Mouse (Mus musculus) heart, embryonic 14.5 days (tissue): ENCODE measurements around the gene Slc36a2. TPM values are rescaled to one million over a fixed set of nuclear protein-coding genes. Genes with fewer than 3 reads are reported as not detected.
"Not testable (repeated sequence)": the region's sequence is repeated elsewhere in the genome, so short reads cannot be mapped to it uniquely, and the experiment has no call there.

Experiments
- ATAC-seq: fragments of 200-750 bp; cut with Nextera tagmentation; 2 replicates; pipeline ENCODE4 v1.8.0; 2017; ENCODE audit warnings: low read depth, moderate TSS enrichment; ENCODE audit not compliant: insufficient number of reproducible peaks, insufficient read depth, low FRiP score
- H3K27ac ChIP-seq, 2 experiments: fragments of 200-500 bp in 1 of 2; fragments of 300-500 bp in 1 of 2; sonication (generic) in 1 of 2; replicated peaks in 1 of 2; 2 replicates each; pipeline ENCODE4 v1.5.1; 2012 to 2014; ENCODE audit warnings: low read depth in 2 of 2, low read length in 2 of 2, control low read depth in 1 of 2, mild to moderate bottlenecking in 1 of 2, mixed read lengths in 1 of 2; ENCODE audit not compliant: control insufficient read depth in 1 of 2, insufficient read depth in 1 of 2
- H3K27me3 ChIP-seq: fragments of 300-500 bp; sonication (generic); 2 replicates; pipeline ENCODE4 v1.6.1; 2014; ENCODE audit warnings: mild to moderate bottlenecking, low read length, control low read depth; ENCODE audit not compliant: control insufficient read depth, insufficient read depth
- H3K36me3 ChIP-seq: fragments of 300-500 bp; sonication (generic); 2 replicates; pipeline ENCODE4 v1.6.1; 2014; ENCODE audit warnings: mild to moderate bottlenecking, control low read depth, low read length, mixed read lengths; ENCODE audit not compliant: control insufficient read depth, insufficient read depth
- H3K4me1 ChIP-seq, 2 experiments: fragments of 200-500 bp in 1 of 2; fragments of 300-500 bp in 1 of 2; sonication (generic) in 1 of 2; 2 replicates each; pipeline ENCODE4 v1.6.1; 2012 to 2014; ENCODE audit warnings: low read length in 2 of 2, control low read depth in 1 of 2, mixed read lengths in 1 of 2; ENCODE audit not compliant: control insufficient read depth in 2 of 2, insufficient read depth in 2 of 2
- H3K4me2 ChIP-seq: fragments of 300-500 bp; sonication (generic); 2 replicates; pipeline ENCODE4 v1.6.1; 2014; ENCODE audit warnings: mild to moderate bottlenecking, low read length
- H3K4me3 ChIP-seq, 2 experiments: fragments of 200-500 bp in 1 of 2; fragments of 300-500 bp in 1 of 2; sonication (generic) in 1 of 2; 2 replicates each; pipeline ENCODE4 v1.5.1; 2012 to 2014; ENCODE audit warnings: low read length in 2 of 2, mild to moderate bottlenecking in 2 of 2, control low read depth in 1 of 2, low read depth in 1 of 2, moderate library complexity in 1 of 2; ENCODE audit not compliant: control insufficient read depth in 1 of 2, insufficient read depth in 1 of 2
- H3K9ac ChIP-seq: fragments of 300-500 bp; sonication (generic); 2 replicates; pipeline ENCODE4 v1.6.1; 2014; ENCODE audit warnings: mild to moderate bottlenecking, low read length
- H3K9me3 ChIP-seq: fragments of 300-500 bp; sonication (generic); 2 replicates; pipeline ENCODE4 v1.6.1; 2016; ENCODE audit warnings: low read length, control low read depth; ENCODE audit not compliant: control insufficient read depth
- WGBS: fragments of 180-500 bp; shearing (Covaris S2); extraction: QIAGEN DNeasy Blood & Tissue Kit; methylation state at CpG from one replicate; pipeline ENCODE4 v1.1.7; 2014; 5-methylcytosine and 5-hydroxymethylcytosine counted together
- polyA plus RNA-seq: library from polyadenylated mRNA; unstranded; fragments of >200 nt; fragmentation: Nextera tagmentation; extraction: Ambion mirVana; gene quantifications from 2 replicates; pipeline ENCODE4 v1.2.1, GENCODE M21; 2014

Slc36a2 gene
- polyA plus RNA-seq, 1 experiment from 2014 or later = 7.3 TPM

- Histone ChIP-seq H3K27ac (no peak overlapping the region), H3K4me1 (no peaks in the 10 kb centered on the region), H3K4me3 (no peak overlapping the region), H3K9me3 (peaks cover 3% of the 10 kb centered on the region; the same call in 1 of the 2 replicates), H3K36me3 (no peaks in the 10 kb centered on the region), H3K9ac (no peak overlapping the region), H3K4me2 (no peak overlapping the region), H3K27me3 (no peaks in the 10 kb centered on the region)
- no peak for ATAC-seq
Measured at GRCm38 (mm10) chr11:55120279-55120678, 64.6 kb downstream of the Slc36a2 start.

- peaks cover 3% of the 10 kb centered on the region; the same call in 1 of the 2 replicates for H3K9me3 ChIP-seq
- ATAC-seq = no peak
- H3K4me3 ChIP-seq = no peak overlapping the region
- no peak overlapping the region for H3K9ac ChIP-seq
- no peaks in the 10 kb centered on the region for H3K36me3 ChIP-seq
- H3K27me3 ChIP-seq = no peaks in the 10 kb centered on the region
- WGBS = 77% methylated on average over 2 of the region's 2 CpGs
- no peak overlapping the region for H3K4me2 ChIP-seq
- peaks cover 2 to 11% of the 10 kb centered on the region in 2 experiments for H3K4me1 ChIP-seq
- no peak overlapping the region for H3K27ac ChIP-seq
Measured at GRCm38 (mm10) chr11:55117031-55117430, 67.8 kb downstream of the Slc36a2 start.

GRCm38 (mm10) chr11:55116004-55116403 is 68.9 kb downstream of the Slc36a2 start:
- Histone ChIP-seq H3K27me3 (no peaks in the 10 kb centered on the region), H3K9ac (no peak overlapping the region), H3K9me3 (peaks cover 3% of the 10 kb centered on the region; the same call in 1 of the 2 replicates), H3K4me1 (peaks cover 2 to 11% of the 10 kb centered on the region in 2 experiments), H3K27ac (no peak overlapping the region), H3K4me3 (no peak overlapping the region), H3K4me2 (no peak overlapping the region), H3K36me3 (no peaks in the 10 kb centered on the region)
- 78% methylated on average over 3 of the region's 3 CpGs for WGBS
- no peak for ATAC-seq

- Histone ChIP-seq H3K9ac (no peak overlapping the region), H3K4me1 (peaks cover 2 to 21% of the 10 kb centered on the region in 2 experiments), H3K36me3 (0 out of 2 replicates have a peak, but pooled peaks cover 3% of the 10 kb centered on the region), H3K27ac (peak overlapping the region; percentile 49 to 63), H3K27me3 (no peaks in the 10 kb centered on the region), H3K4me2 (no peak overlapping the region), H3K4me3 (no peak overlapping the region), H3K9me3 (no peaks in the 10 kb centered on the region)
- no peak for ATAC-seq
- WGBS = 23% methylated on average over 2 of the region's 2 CpGs
Measured at GRCm38 (mm10) chr11:55114291-55114690, 70.6 kb downstream of the Slc36a2 start.

- H3K4me2 ChIP-seq = peak overlapping the region; percentile 25; the same call in 1 of the 2 replicates
- peak overlapping the region; percentile 82 to 93 for H3K27ac ChIP-seq
- 20% methylated on average over 4 of the region's 4 CpGs for WGBS
- peaks cover 2 to 21% of the 10 kb centered on the region in 2 experiments for H3K4me1 ChIP-seq
- peak; percentile 32 for ATAC-seq
- H3K4me3 ChIP-seq, H3K9ac ChIP-seq, H3K36me3 ChIP-seq, H3K27me3 ChIP-seq, H3K9me3 ChIP-seq: not testable (repeated sequence)
Measured at GRCm38 (mm10) chr11:55113861-55114250, 71.0 kb downstream of the Slc36a2 start.

GRCm38 (mm10) chr11:55113209-55113860 is 71.5 kb downstream of the Slc36a2 start:
- Histone ChIP-seq H3K27ac (peak overlapping the region; percentile 82 to 93), H3K9ac (no peak overlapping the region), H3K9me3 (no peaks in the 10 kb centered on the region), H3K4me1 (peaks cover 2 to 21% of the 10 kb centered on the region in 2 experiments), H3K27me3 (no peaks in the 10 kb centered on the region), H3K4me3 (no peak overlapping the region), H3K4me2 (peak overlapping the region; percentile 25; the same call in 1 of the 2 replicates), H3K36me3 (peaks cover 12% of the 10 kb centered on the region; the same call in 1 of the 2 replicates)
- WGBS = 37% methylated on average over 7 of the region's 7 CpGs
- ATAC-seq = peak; percentile 58; the same call in 1 of the 2 replicates

GRCm38 (mm10) chr11:55110566-55111169 is 74.2 kb downstream of the Slc36a2 start:
- Histone ChIP-seq H3K27ac (no peak overlapping the region), H3K4me3 (no peak overlapping the region), H3K9ac (no peak overlapping the region), H3K27me3 (no peaks in the 10 kb centered on the region), H3K4me1 (peaks cover 2 to 21% of the 10 kb centered on the region in 2 experiments), H3K4me2 (no peak overlapping the region), H3K9me3 (no peaks in the 10 kb centered on the region), H3K36me3 (peaks cover 19% of the 10 kb centered on the region; the same call in 1 of the 2 replicates)
- 65% methylated on average over 7 of the region's 7 CpGs for WGBS
- ATAC-seq = no peak
